Mouse (Mus musculus): ENCODE results near the gene Muc5ac. TPM values are rescaled to one million over a fixed set of nuclear protein-coding genes. Genes with fewer than 3 reads are reported as not detected.

Muc5ac gene
- total RNA-seq, 2 experiments from 2014 or later: not detected

GRCm38 (mm10) chr7:141835941-141836340 is 47.2 kb downstream of the Muc5ac start:
- no peak for DNase-seq (ENCODE audit: low spot score in 2 of 2)

DNA sequence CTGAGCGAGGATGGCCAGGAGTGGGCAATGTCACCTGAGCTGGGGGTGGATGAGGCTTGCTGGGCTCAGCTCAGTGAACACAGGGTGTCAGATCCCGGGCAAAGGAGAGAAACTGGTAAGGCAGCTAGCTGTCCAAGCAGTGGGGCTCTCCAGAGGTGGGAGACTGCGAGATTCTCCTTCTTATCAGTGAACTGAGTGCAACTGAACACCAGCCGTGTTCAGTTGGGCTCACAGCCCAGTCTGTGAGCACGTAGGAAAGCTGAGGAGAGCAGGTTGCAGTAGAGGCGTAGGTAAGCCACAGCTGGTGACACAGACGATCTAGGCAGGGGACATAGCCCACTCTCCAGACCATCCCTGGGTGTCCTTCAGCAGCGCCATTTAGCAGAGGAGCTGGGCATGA is 47.7 kb downstream of the Muc5ac start:
- no peak for DNase-seq (ENCODE audit: low spot score in 2 of 2)

DNA sequence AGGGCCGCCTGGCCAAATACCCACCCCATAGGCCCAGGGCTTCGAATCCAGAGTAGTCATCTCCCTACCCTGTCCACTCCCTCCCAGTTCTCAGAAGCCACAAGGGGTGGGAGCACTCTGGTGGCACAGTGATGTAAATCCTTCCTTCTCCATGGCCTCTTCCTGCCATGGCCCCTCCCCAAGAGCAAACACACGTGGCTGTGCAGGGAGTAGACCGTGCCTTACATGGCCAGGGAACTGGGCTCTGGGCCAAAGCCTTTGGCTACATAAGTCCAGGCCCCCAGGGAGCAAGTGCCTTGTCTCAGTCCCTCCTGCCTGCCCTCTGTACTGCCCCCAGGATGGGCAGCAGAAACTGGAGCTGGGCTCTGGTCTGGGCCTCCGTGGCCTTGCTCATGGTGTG is 50.0 kb downstream of the Muc5ac start, which contains the start of gene Muc5b:
TSS of gene Muc5b (plus strand) at position 292 of the 400 bp plus-strand sequence.
- no peak for DNase-seq (ENCODE audit: low spot score in 2 of 2)

GRCm38 (mm10) chr7:141840354-141840753 is 51.6 kb downstream of the Muc5ac start:
- no peak for DNase-seq (ENCODE audit: low spot score in 2 of 2)

GRCm38 (mm10) chr7:141861046-141861445 is 72.3 kb downstream of the Muc5ac start:
- no peak for DNase-seq (ENCODE audit: low spot score in 2 of 2)

Other genes starting within 250 kb of the Muc5ac start
- 10 to 100 TPM; 23.0 to 34.4 TPM for gene Chid1, start 249.1 kb upstream of the Muc5ac start, total RNA-seq (2021)
- gene Ap2a2, start 226.8 kb upstream of the Muc5ac start, total RNA-seq (2021): 10 to 100 TPM; 63.4 to 65.5 TPM
- gene Muc6, start 133.7 kb upstream of the Muc5ac start, total RNA-seq (2021): not detected
- under 1 TPM; 0.52 to 0.59 TPM for gene Muc2, start 98.6 kb upstream of the Muc5ac start, total RNA-seq (2021)
- gene Muc5b, start 50.1 kb downstream of the Muc5ac start, total RNA-seq (2021): under 1 TPM; 0.02 to 0.21 TPM
- 10 to 100 TPM; 31.1 to 34.3 TPM for gene Tollip, start 129.5 kb downstream of the Muc5ac start, total RNA-seq (2021)
- under 1 TPM; 0.78 to 0.96 TPM for gene Brsk2, start 160.8 kb downstream of the Muc5ac start, total RNA-seq (2021)

Data from gastrocnemius, postnatal 4 days (tissue).